Mouse (Mus musculus) embryonic facial prominence, embryonic 11.5 days (tissue): ENCODE data around the gene F8a. TPM values are rescaled to one million over a fixed set of nuclear protein-coding genes. Genes with fewer than 3 reads are reported as not detected.
"Not testable (repeated sequence)": the region's sequence is repeated elsewhere in the genome, so short reads cannot be mapped to it uniquely, and the experiment has no call there.

Source experiments
- ATAC-seq: fragments of 200-750 bp; cut with Nextera tagmentation; replicated peaks from 2 replicates; pipeline ENCODE4 v1.8.0; 2017; ENCODE audit warnings: low read depth; ENCODE audit not compliant: insufficient number of reproducible peaks, low FRiP score, low TSS enrichment
- DNase-seq: peaks from one replicate; pipeline ENCODE4 v3.0.0-alpha.2; 2015; ENCODE audit warnings: low spot score
- H3K27ac ChIP-seq: fragments of 300-500 bp; sonication (generic); replicated peaks from 2 replicates; pipeline ENCODE4 v1.5.1; 2014; ENCODE audit warnings: mild to moderate bottlenecking, low read depth, low read length, control low read depth
- H3K27me3 ChIP-seq: fragments of 300-500 bp; sonication (generic); 2 replicates; pipeline ENCODE4 v1.6.1; 2014; ENCODE audit warnings: mild to moderate bottlenecking, low read length, moderate library complexity, mixed read lengths; ENCODE audit not compliant: control insufficient read depth, insufficient read depth
- H3K36me3 ChIP-seq: fragments of 300-500 bp; sonication (generic); replicated peaks from 2 replicates; pipeline ENCODE4 v1.6.1; 2014; ENCODE audit warnings: low read depth, mild to moderate bottlenecking, low read length, moderate library complexity, mixed read lengths; ENCODE audit not compliant: control insufficient read depth, insufficient read depth
- H3K4me1 ChIP-seq: fragments of 300-500 bp; sonication (generic); 2 replicates; pipeline ENCODE4 v1.6.1; 2014; ENCODE audit warnings: low read length, mixed read lengths; ENCODE audit not compliant: control insufficient read depth, insufficient read depth
- H3K4me2 ChIP-seq: fragments of 300-500 bp; sonication (generic); 2 replicates; pipeline ENCODE4 v1.6.1; 2014; ENCODE audit warnings: low read depth, mild to moderate bottlenecking, control low read depth, low read length, moderate library complexity
- H3K4me3 ChIP-seq: fragments of 300-500 bp; sonication (generic); 2 replicates; pipeline ENCODE4 v1.5.1; 2014; ENCODE audit warnings: low read depth, low read length, control low read depth
- H3K9ac ChIP-seq: fragments of 300-500 bp; sonication (generic); replicated peaks from 2 replicates; pipeline ENCODE4 v1.6.1; 2014; ENCODE audit warnings: mild to moderate bottlenecking, control low read depth, low read length
- H3K9me3 ChIP-seq: fragments of 300-500 bp; sonication (generic); replicated peaks from 2 replicates; pipeline ENCODE4 v1.6.1; 2016; ENCODE audit warnings: mild to moderate bottlenecking, low read length, inconsistent platforms, mixed read lengths; ENCODE audit not compliant: control insufficient read depth
- WGBS: fragments of 180-500 bp; shearing (Covaris S2); extraction: QIAGEN DNeasy Blood & Tissue Kit; methylation state at CpG from one replicate; pipeline ENCODE4 v1.1.7; 2014; 5-methylcytosine and 5-hydroxymethylcytosine counted together
- polyA plus RNA-seq: library from polyadenylated mRNA; unstranded; fragments of >200 nt; fragmentation: Nextera tagmentation; extraction: Ambion mirVana; gene quantifications from 2 replicates; pipeline ENCODE4 v1.2.1, GENCODE M21; 2014

F8a gene
- polyA plus RNA-seq, 1 experiment from 2014 or later: 9.4 TPM

GRCm38 (mm10) chrX:73262428-73262827, 34.3 kb downstream of the F8a start:
- not testable (repeated sequence) for H3K9ac ChIP-seq, H3K4me2 ChIP-seq, H3K4me1 ChIP-seq, ATAC-seq, H3K9me3 ChIP-seq, DNase-seq, H3K27ac ChIP-seq, H3K36me3 ChIP-seq, H3K27me3 ChIP-seq, H3K4me3 ChIP-seq
- WGBS: 82% methylated on average over 1 of the region's 2 CpGs

DNA sequence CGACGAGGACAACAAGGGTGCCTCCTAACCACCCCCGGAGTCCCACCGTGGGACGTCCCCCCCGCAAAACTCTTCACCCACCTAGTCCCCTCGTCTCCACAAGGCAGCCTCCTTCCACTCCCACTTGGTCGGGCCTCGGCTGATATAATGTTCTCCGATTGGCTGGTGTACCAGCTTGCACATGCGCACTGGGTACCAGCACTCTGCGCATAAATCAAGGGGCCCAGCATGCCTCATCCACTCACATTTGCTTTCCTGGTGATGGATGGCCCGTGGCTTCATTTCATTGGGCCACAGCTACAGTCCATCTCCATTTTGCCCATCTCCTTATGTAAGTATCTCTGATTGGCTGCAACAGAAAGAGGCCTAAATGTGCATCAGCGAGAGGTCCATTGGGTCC, 37.2 kb downstream of the F8a start, which contains the start of gene Xlr3c:
Gene Xlr3c (minus strand): TSS at position 121 of the 400 bp plus-strand sequence.
- not testable (repeated sequence) for H3K27me3 ChIP-seq, ATAC-seq, H3K4me1 ChIP-seq, H3K36me3 ChIP-seq, H3K9me3 ChIP-seq, H3K4me3 ChIP-seq, H3K9ac ChIP-seq, H3K27ac ChIP-seq, DNase-seq, H3K4me2 ChIP-seq
- 87% methylated on average over 12 of the region's 14 CpGs for WGBS

Other genes starting within 250 kb of the F8a start
- gene Zfp185, start 241.0 kb upstream of the F8a start, polyA plus RNA-seq: 6.5 and 7.0 TPM in 2 replicates
- 0.13 TPM in 1 of 2 replicates, not detected in the other for gene Pnma5, start 191.2 kb upstream of the F8a start, polyA plus RNA-seq
- 0.11 and 0.22 TPM in 2 replicates for gene Pnma3, start 163.5 kb upstream of the F8a start, polyA plus RNA-seq
- gene Xlr4a, start 145.8 kb upstream of the F8a start, polyA plus RNA-seq: 0.83 and 1.0 TPM in 2 replicates
- 3.5 and 5.0 TPM in 2 replicates for gene Xlr3a, start 131.2 kb upstream of the F8a start, polyA plus RNA-seq
- gene Gm14685, start 111.2 kb upstream of the F8a start, polyA plus RNA-seq: not detected in 2 replicates
- not detected in 2 replicates for gene Xlr5b, start 79.5 kb upstream of the F8a start, polyA plus RNA-seq
- not detected in 2 replicates for gene DXBay18, start 78.8 kb upstream of the F8a start, polyA plus RNA-seq
- not detected in 2 replicates for gene Spin2d, start 51.3 kb upstream of the F8a start, polyA plus RNA-seq
- 13.0 and 13.8 TPM in 2 replicates for gene Xlr3b, start 36.1 kb upstream of the F8a start, polyA plus RNA-seq
- gene Xlr4b, start 14.0 kb upstream of the F8a start, polyA plus RNA-seq: 1.1 TPM in 1 of 2 replicates, not detected in the other
- gene Xlr4c, start 14.8 kb downstream of the F8a start, polyA plus RNA-seq: not detected in 2 replicates
- gene Xlr3c, start 37.1 kb downstream of the F8a start, polyA plus RNA-seq: 0.55 TPM in 1 of 2 replicates, not detected in the other
- not detected in 2 replicates for gene Xlr5a, start 64.7 kb downstream of the F8a start, polyA plus RNA-seq
- not detected in 2 replicates for gene Xlr5c, start 64.7 kb downstream of the F8a start, polyA plus RNA-seq
- gene Gm45015, start 108.5 kb downstream of the F8a start, polyA plus RNA-seq: not detected in 2 replicates
- 20.2 and 20.3 TPM in 2 replicates for gene Zfp275, start 114.3 kb downstream of the F8a start, polyA plus RNA-seq
- gene Gm18336, start 170.4 kb downstream of the F8a start, polyA plus RNA-seq: not detected in 2 replicates
- gene Zfp92, start 182.8 kb downstream of the F8a start, polyA plus RNA-seq: 0.07 and 0.25 TPM in 2 replicates
- not detected in 2 replicates for gene Trex2, start 207.1 kb downstream of the F8a start, polyA plus RNA-seq
- gene Haus7, start 230.8 kb downstream of the F8a start, polyA plus RNA-seq: 85.3 and 91.4 TPM in 2 replicates